Mouse (Mus musculus) G1E (cell line): ENCODE measurements at regions not wholly inside any gene's neighbourhood (a gene's known extent, or its start where the extent isn't known, plus 50 kb on each side); places are given as distances from the start of the nearest gene placed in this dataset.

Experiments
- ATAC-seq: 2 replicates; pipeline ENCODE4 v1.8.0; 2016; ENCODE audit warnings: mild to moderate bottlenecking; ENCODE audit not compliant: insufficient number of reproducible peaks, poor library complexity, low FRiP score, severe bottlenecking; ENCODE audit errors: extremely low read depth
- DNase-seq: peaks from one replicate; pipeline ENCODE4 v3.0.0; 2012; ENCODE audit warnings: low spot score
- H3K27me3 ChIP-seq: 2 replicates; pipeline ENCODE4 v1.6.1; 2012; ENCODE audit warnings: mild to moderate bottlenecking, low read length, inconsistent platforms; ENCODE audit not compliant: insufficient read depth
- H3K36me3 ChIP-seq: replicated peaks from 2 replicates; pipeline ENCODE3; 2012; ENCODE audit warnings: mild to moderate bottlenecking, inconsistent platforms
- H3K4me1 ChIP-seq: 2 replicates; pipeline ENCODE4 v1.6.1; 2012; ENCODE audit warnings: low read depth, low read length, inconsistent platforms, mixed read lengths; ENCODE audit not compliant: insufficient read depth
- H3K4me3 ChIP-seq: 2 replicates; pipeline ENCODE4 v1.5.1; 2012; ENCODE audit warnings: low read depth, mild to moderate bottlenecking, inconsistent platforms, low read length, moderate library complexity, mixed read lengths
- H3K9me3 ChIP-seq: replicated peaks from 2 replicates; pipeline ENCODE4 v1.6.1; 2012; ENCODE audit warnings: inconsistent platforms
- CTCF ChIP-seq: IDR thresholded peaks from 2 replicates; pipeline ENCODE4 v1.5.1; 2012; ENCODE audit warnings: low read depth, low read length, inconsistent platforms, mixed read lengths
- GATA1 ChIP-seq: IDR thresholded peaks from 2 replicates; pipeline ENCODE4 v1.6.1; 2012; ENCODE audit warnings: borderline replicate concordance, low read length, inconsistent platforms, mixed read lengths
- GATA2 ChIP-seq: IDR thresholded peaks from 2 replicates; pipeline ENCODE4 v1.6.1; 2012; ENCODE audit warnings: low read depth, low read length, inconsistent platforms, borderline replicate concordance
- POLR2AphosphoS5 ChIP-seq: IDR thresholded peaks from 2 replicates; pipeline ENCODE4 v1.6.1; 2012; ENCODE audit warnings: low read depth, low read length, inconsistent platforms; ENCODE audit not compliant: insufficient replicate concordance
- TAL1 ChIP-seq: conservative IDR thresholded peaks from 2 replicates; pipeline ENCODE4 v1.6.1; 2012; ENCODE audit warnings: low read depth, low read length, inconsistent platforms, mixed read lengths

- TF ChIP-seq GATA2, result no peak
- TF ChIP-seq TAL1, result no peak
- TF ChIP-seq POLR2AphosphoS5, result no peak
- no peak for TF ChIP-seq GATA1
- TF ChIP-seq CTCF, result no peak
- no peaks in the 10 kb centered on the region for H3K4me1 ChIP-seq
- H3K36me3 ChIP-seq, result no peaks in the 10 kb centered on the region
- DNase-seq (no peak), ATAC-seq (no peak)
- no peak overlapping the region for H3K4me3 ChIP-seq
- peaks cover 14% of the 10 kb centered on the region for H3K9me3 ChIP-seq
- no peaks in the 10 kb centered on the region for H3K27me3 ChIP-seq
Observed at GRCm38 (mm10) chr14:102867697-102868096, 114.7 kb downstream of the Kctd12 start.

- no peak for TF ChIP-seq TAL1
- no peak for TF ChIP-seq CTCF
- no peak for TF ChIP-seq GATA1
- TF ChIP-seq POLR2AphosphoS5, result no peak
- no peak for TF ChIP-seq GATA2
Observed at GRCm38 (mm10) chr14:102866511-102866910, 115.9 kb downstream of the Kctd12 start.

GRCm38 (mm10) chr14:102861694-102862093 lies 120.7 kb downstream of the Kctd12 start:
- Histone ChIP-seq H3K36me3 (no peaks in the 10 kb centered on the region), H3K4me3 (no peak overlapping the region), H3K9me3 (peaks cover 30% of the 10 kb centered on the region), H3K27me3 (no peaks in the 10 kb centered on the region), H3K4me1 (no peaks in the 10 kb centered on the region)
- ATAC-seq, result no peak
- no peak for DNase-seq
- TF ChIP-seq CTCF (no peak), GATA2 (no peak)

More at GRCm38 (mm10) chr14:102866511-102866910, 115.9 kb downstream of the Kctd12 start:
- no peak overlapping the region for H3K4me3 ChIP-seq
- ATAC-seq (no peak), DNase-seq (no peak)
- H3K27me3 ChIP-seq, result no peaks in the 10 kb centered on the region
- no peaks in the 10 kb centered on the region for H3K4me1 ChIP-seq
- no peaks in the 10 kb centered on the region for H3K36me3 ChIP-seq
- H3K9me3 ChIP-seq, result peaks cover 14% of the 10 kb centered on the region

- DNase-seq, result no peak
- H3K4me3 ChIP-seq, result no peak overlapping the region
- H3K27me3 ChIP-seq, result no peaks in the 10 kb centered on the region
- no peaks in the 10 kb centered on the region for H3K4me1 ChIP-seq
- no peak for TF ChIP-seq GATA1
- no peak for TF ChIP-seq GATA2
- TF ChIP-seq TAL1, result no peak
- no peak for TF ChIP-seq POLR2AphosphoS5
- TF ChIP-seq CTCF, result no peak
- H3K9me3 ChIP-seq, result peaks cover 28% of the 10 kb centered on the region
- no peaks in the 10 kb centered on the region for H3K36me3 ChIP-seq
- no peak for ATAC-seq
Observed at GRCm38 (mm10) chr14:102859361-102859871, 123.0 kb downstream of the Kctd12 start.

GRCm38 (mm10) chr14:102855264-102855840 lies 127.1 kb downstream of the Kctd12 start:
- no peaks in the 10 kb centered on the region for H3K27me3 ChIP-seq
- DNase-seq (no peak), ATAC-seq (no peak)
- no peak overlapping the region for H3K4me3 ChIP-seq
- H3K4me1 ChIP-seq, result no peaks in the 10 kb centered on the region
- no peak for TF ChIP-seq TAL1
- TF ChIP-seq CTCF, result no peak
- no peak for TF ChIP-seq POLR2AphosphoS5
- TF ChIP-seq GATA2, result no peak
- no peak for TF ChIP-seq GATA1
- peaks cover 13% of the 10 kb centered on the region for H3K9me3 ChIP-seq
- H3K36me3 ChIP-seq, result no peaks in the 10 kb centered on the region

GRCm38 (mm10) chr14:102843700-102844099 lies 138.7 kb downstream of the Kctd12 start:
- ATAC-seq, result no peak

More at GRCm38 (mm10) chr14:102843700-102844099, 138.7 kb downstream of the Kctd12 start:
- H3K27me3 ChIP-seq, result no peaks in the 10 kb centered on the region
- H3K4me3 ChIP-seq, result no peak overlapping the region
- TF ChIP-seq CTCF, result no peak
- TF ChIP-seq GATA1, result no peak
- TF ChIP-seq POLR2AphosphoS5, result no peak
- TF ChIP-seq TAL1, result no peak
- no peaks in the 10 kb centered on the region for H3K36me3 ChIP-seq
- H3K4me1 ChIP-seq, result no peaks in the 10 kb centered on the region
- peaks cover 5% of the 10 kb centered on the region for H3K9me3 ChIP-seq
- DNase-seq, result no peak
